Mouse (Mus musculus): ENCODE measurements around the gene Fbxl2. TPM values are rescaled to one million over a fixed set of nuclear protein-coding genes. Genes with fewer than 3 reads are reported as not detected.

Fbxl2 gene
- total RNA-seq, 2 experiments from 2014 or later: 0.93 TPM

DNA sequence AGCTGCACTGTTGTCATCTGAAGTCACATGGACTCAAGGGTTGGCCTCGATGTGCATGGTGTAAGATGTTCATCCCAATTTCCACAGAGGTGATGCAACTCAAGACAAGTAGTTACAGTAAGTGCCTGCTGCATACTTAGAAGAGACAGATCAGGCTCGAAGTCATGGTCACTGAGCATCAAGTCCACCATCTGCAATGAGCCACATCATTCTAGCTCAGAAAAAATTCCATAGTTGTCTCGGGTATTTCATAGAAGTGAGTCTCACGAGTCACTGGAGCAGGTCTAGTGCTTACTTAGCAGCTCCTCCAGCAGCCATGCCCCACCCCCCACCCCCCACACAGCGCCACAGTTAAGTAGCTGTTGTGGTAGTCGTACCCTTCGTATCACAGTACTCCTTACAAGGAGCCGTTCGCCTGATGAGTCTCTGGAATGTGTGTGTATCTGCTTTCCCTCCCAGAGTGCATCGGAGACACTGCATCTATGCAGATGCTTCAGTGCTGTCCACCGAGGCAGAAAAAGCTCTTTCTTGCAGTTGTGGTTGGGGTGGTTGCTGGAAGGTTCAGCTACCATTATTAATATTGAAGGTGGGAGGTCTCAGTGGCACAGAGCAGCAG lies 68.7 kb downstream of the Fbxl2 start:
- no peak for DNase-seq
- intact Hi-C loops (cut with DNase I): no loop called here

DNA sequence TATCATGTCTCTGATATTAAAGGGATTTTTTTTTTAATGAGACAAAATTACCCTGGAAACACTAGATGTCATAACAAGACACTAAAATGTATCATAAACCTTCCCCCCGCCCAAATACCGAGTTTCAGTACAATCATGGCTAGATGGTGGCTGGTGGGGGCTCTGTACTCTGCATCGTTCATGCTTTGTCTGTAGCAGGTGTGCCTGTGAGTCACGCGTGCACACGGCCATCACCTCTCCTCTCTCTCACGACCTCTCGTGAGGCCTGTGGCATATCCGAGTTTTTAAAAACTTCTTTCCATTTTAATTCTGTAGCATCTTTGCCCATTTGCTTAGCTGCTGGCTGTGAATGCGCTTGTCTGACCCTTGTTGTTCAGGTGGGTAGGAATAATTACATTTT lies 69.7 kb downstream of the Fbxl2 start:
- intact Hi-C loops (cut with DNase I): no loop called here
- no peak for DNase-seq

DNA sequence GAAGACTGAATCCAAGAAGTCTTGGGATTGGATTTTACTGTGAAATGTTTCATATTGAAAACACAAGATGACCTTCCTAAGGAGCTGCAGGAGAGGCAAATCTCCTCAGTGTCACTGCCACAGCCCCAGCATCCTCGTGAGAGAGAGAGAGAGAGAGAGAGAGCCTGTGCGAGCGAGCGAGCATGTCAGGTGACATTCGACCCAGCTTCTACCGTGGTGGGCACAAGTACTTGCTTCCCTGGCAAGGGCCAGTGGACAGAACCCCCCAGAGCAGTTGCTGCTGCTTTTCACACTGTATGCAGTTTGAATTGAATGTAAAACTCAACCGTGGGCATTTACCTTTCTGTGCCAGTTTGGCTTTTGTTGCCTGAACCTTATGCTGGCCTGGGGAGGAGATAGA lies 70.5 kb downstream of the Fbxl2 start:
- no peak for DNase-seq
- intact Hi-C loops (cut with DNase I): no loop called here

DNA sequence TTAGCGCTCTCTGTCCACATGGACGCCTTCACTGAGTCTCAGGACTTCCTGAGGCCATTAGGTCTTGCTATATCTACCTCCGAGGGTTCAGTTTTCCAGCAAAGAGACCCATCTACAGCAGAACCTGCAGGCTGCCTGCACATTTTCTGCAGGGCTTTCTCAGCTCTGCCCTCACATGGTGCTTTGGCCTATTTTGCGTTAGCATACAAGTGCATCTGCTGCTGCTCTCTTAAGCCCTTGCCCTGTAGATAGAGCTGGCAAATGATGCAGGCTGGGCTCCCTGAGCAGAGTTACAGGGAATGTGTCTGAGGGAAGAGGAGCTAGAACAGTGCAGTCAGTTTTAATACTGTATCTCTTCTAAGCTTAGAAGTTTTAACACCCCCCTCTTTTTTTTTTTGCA lies 71.0 kb downstream of the Fbxl2 start:
- intact Hi-C loops (cut with DNase I): no loop called here
- DNase-seq: no peak

DNA sequence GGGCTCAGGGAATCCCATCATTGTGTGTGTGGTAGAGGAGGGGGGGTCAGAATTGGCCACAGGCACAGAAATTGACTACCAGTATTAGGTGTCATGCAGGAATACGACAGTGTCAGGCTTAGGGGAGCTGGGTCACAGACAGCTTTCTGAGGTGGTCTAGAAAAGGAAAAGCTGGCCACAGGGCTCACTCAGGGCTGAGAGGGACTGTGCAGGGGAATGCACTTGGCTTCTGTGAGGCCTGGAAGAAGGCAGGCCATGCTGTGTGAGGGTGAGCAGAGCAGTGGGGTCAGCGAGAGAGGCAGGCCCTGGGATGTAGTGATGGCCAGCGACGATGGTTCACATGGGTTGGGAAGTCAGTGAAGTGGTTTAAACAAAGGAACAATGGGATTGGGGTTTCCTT lies 72.1 kb downstream of the Fbxl2 start:
- DNase-seq: no peak
- intact Hi-C loops (cut with DNase I): no loop called here

DNA sequence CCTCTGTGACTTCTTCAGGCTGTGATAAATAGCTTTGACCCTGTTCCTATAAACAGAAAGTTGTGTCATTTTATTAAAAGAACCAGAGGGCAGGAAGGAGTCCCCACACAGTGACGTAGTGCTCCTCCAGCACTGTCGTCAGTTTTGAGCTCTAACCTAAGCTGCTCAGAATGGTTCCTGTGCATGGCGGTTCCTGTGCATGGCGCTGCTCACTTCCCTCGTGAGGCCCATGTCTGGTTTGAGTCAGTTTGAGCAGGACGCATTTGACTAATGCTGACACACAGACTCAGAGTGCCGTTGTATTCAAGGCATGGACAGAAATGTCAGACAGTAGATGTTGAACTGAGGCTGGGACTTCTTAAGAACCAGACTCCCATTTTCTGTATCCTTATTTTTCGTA lies 74.4 kb downstream of the Fbxl2 start:
- intact Hi-C loops (cut with DNase I): no loop called here
- DNase-seq: no peak

DNA sequence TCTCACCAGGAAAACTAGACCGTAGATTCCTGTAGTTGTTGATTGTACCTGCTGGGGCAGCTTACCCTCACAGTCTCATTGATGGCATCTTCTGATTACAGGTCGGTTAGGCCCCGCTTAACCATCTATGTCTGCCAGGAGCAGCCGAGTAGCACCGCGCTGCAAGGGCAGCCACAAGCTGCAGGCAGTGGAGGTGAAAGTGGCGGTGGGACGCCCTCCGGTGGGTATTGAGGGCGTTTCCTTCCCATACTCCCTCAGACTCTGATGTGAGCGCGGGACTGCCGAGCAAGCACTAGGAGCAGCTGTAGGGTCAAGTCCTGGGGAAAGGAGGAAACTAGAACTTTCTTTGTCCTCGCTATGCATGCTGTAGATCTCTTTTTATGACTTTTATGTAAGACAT lies 76.0 kb downstream of the Fbxl2 start:
- intact Hi-C loops (cut with DNase I): no loop called here
- no peak for DNase-seq

DNA sequence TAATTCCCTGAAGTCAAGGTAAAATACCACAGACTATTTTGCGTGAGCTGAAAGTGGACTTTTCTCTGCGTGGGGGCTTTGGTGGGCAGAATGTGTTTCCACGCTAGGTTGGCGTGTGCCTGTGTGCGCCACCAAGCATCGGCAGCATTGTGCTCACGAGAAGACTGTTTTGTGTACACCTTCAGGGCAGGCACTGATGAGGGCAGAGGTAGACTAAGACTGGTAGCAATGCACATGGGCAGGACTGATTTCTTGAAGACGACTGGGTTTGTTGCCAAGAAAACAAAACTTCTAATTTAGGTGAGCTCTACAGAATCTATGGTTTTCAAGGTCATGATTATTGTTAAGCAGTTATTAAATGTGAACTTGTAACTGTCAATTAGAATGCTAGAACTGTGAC lies 76.6 kb downstream of the Fbxl2 start:
- no peak for DNase-seq
- intact Hi-C loops (cut with DNase I): no loop called here

DNA sequence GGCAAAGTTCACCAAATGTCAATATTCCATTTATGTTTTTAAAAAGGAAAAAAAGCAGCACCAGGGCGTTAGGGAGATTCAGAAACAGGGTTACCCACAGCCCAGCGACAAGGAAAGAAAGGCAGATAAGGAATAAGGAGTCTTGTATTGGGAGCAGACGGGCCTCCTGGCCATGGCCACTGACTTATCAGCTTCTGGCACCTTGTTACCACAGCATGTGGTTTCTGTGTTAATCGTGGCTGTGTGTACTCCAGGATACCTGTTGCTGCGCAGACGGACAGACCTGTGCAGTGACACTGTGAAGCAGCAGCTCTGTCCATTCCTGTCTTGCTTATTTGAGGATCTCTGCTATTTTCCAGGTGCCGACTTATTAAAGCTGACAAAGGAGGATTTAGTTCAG lies 77.0 kb downstream of the Fbxl2 start:
- no peak for DNase-seq
- intact Hi-C loops (cut with DNase I): no loop called here

DNA sequence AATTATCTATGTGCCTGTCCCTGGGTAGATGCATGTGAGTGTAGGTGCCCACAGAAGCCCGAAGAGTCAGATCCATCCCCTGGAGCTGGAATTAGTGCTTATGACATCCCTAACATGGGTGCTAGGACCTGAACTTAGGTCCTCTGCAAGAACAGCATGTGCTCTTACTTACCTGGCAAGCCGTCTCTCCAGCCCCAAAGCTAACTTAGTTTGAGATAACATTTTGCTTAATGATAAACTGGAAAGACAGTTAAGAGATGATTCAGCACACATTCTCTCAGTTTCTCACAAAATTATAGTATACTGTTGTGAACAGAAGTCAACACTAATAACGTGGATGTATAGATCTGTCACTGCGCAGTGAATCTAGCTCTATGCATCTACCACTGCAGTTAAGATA lies 79.2 kb downstream of the Fbxl2 start:
- DNase-seq: no peak
- intact Hi-C loops (cut with DNase I): no loop called here

DNA sequence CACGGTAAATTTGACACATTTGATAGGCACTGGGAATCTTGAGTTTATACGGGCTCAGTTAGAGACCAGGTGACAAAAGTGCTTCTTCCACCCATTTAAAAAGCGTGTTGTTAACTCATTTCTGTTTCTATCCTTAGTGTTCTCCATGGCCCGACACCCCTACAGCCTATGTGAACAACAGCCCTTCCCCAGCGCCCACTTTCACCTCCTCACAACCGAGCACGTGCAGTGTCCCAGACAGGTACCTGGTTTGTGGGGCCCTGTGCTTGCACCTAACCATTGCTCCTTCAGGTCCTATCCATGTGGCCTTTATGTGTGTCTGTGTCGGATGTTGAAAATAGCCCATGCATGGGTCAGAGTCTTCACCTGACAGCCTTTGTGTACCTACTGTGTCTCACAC lies 81.6 kb downstream of the Fbxl2 start:
- intact Hi-C loops (cut with DNase I): no loop called here
- no peak for DNase-seq

DNA sequence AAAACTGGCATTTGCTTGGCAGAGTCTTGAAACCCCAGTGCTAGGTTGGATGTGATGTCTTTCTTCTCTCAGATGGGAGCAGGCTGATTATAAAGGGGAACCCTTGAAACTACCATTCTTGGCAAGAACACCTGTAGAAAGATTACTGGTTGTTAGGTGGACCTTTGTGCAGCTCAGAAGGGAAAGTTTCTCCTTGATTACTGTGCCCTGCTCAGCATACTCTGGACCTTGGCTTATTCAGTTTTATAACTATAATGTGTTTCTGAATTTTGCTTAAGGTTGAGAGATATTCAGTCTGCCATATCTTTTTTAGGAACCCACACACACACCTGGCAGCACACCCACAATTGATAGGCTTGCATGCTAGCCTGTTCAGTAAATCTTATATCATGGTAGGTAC lies 82.3 kb downstream of the Fbxl2 start:
- DNase-seq: no peak
- intact Hi-C loops (cut with DNase I): no loop called here

DNA sequence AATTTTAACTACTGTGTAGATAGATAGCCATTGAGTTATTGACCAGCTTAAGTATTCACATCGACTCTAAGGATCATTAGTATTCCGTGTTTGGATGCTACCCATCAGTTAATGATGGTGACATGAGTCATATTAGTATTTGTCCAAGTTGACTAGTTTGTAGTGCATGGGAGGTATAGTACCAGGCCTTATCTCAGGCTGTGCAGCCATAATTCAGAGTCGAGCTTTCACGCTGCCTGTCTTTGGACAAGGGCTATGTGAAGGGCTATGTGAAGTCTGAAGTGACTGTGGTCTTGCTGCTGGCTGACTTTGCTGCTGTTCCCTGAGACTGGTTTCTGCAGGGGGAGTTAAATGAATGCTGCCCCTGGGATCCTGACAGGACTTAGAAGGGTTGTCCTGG lies 88.2 kb downstream of the Fbxl2 start:
- intact Hi-C loops (cut with DNase I): no loop called here
- no peak for DNase-seq

DNA sequence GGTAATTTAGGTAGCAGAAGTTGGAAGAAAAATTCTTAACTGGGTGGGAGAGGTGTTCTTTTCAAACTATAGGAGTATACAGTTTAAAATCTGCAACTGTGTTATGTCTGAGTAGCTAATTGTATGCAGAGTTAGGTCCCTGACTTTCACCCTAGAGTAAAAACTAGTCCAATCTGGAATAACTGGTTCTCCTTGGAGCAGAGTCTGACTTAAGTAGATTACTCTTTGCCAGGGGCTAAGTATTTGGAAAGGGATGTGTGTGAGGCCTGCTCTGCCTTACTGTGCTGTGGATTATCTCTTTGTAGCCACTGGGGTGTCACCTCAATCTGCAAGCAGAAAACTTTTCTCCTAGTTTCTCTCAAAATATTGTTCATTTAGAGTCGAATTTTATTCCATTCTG lies 98.8 kb downstream of the Fbxl2 start:
- intact Hi-C loops (cut with DNase I): no loop called here
- DNase-seq: no peak

DNA sequence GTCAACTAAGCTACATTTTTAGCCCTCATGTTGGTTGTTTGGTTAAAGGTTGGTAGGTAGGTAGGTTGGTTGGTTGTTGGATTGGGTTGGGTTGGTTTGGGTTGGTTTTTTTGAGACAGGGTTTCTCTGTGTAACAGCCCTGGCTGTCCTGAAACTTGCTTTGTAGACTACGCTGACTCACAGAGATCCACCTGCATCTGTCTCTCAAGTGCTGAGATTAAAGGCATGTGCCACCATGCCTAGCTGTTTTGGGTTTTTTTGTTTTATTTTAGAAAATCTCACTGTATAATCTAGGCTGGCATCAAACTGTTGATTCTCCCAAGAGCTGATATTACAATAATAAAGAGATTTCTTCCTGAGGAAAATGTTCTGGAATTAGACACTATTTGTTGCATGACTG lies 102.6 kb downstream of the Fbxl2 start:
- intact Hi-C loops (cut with DNase I): no loop called here
- no peak for DNase-seq

DNA sequence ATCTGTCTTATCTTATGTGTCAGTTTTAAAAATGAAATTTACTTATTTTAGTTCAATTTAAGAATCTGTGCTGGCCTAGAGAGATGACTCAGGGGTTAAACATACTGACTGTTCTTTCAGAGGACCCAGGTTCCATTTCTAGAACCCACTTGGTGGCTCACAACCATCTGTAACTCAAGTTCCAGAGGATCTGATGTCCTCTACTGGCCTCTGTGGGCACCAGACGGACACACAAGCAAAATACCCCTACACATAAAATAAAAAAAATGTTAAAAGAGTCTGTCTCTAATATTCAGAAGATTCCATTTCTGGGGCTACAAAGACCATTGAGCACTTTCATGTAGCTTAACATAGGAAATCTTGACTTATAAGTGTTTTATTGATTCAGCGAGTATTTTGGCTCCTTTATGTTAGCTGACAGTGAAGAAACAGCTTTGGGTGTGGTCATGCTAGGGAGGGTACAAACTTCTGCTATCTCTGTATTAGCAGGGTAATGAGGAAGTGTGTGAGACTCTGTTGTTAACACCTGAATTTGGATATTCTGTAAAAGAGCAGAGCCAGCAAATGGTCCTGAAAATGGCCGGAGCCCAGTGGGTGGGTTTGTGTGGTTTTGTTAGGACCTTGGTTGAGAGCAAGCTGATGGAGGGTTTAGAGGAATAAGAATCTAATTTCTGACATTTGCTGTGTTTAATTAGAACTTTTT lies 104.7 kb downstream of the Fbxl2 start:
- intact Hi-C loops (cut with DNase I): no loop called here

DNA sequence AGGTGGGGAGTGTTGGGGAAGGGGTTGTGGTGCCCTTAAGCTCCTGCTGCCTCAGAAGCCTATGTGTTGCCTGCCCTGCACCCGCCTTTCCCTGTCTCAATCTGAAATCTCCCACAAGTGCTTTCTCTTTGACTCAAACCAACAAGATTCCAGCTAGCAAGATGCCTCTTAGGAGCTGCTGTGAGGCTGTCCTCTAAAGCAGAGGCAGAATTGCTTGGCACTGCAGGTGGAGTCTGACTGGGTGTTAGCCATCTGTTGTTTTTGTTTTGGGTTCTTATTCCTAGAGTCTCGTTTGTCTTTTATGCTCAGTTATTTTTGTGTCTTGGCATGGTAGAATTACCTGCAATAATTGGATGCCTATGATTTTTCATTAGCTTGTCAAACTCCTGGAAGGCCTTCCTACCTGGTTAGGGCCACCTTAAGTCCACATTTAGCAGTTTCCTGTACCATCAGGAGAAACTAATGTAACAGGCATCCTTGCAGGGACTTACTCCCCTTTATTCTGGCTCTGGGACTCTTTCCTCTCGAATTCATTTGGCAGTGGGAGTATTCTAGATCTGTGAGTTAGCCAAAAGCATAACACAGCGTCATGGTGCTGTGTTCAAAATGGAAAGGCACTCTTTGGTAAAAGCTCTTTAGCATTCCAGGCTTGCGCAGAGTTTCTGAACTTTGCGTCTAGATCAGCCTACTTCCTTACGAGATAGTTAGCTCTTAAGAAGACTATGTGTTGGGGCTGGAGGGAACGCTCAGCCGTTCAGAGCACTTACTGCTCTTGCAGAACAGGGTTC lies 106.7 kb downstream of the Fbxl2 start:
- intact Hi-C loops (cut with DNase I): no loop called here
- no peak for DNase-seq

More for the DNA sequence above, 104.7 kb downstream of the Fbxl2 start:
- DNase-seq: no peak

DNA sequence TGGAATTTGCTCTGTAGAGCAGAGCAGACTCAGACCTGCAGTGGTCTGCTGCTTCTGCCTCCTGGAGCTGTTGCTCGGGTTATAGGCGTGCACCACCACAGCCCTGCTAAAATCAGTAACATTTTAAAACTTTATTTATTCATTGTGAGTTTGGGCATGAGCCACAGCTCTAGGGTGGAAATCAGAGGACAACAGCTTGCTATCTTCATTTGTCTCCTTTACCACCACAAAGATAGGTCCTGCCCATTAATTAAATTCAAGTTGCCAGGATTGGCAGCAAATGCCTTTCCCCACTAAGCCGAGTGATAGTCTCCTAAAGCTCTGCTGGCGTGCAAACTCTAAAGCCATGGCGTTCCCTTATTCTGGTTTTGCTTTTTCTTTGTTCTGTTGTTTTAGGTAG lies 110.4 kb downstream of the Fbxl2 start:
- intact Hi-C loops (cut with DNase I): no loop called here
- DNase-seq: no peak

DNA sequence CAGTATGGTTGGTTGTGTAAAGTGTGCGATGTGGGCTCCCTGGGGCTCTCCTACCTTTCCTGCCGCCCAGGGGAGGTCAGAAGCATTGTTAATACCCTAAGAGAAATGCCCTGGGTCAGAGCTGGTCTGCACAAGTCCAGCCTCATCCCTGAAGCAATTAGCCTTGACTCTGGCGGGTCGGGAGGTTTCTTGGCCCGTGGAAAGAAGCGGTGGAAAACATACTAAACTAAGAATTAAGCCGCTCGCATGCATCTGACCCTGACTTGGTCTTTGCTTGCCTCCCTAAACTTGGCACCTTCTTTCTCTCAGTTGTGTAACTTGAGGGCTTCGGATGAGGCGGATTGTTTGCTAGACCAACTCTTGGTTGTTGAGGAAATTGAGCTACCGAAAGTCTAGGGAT lies 113.5 kb downstream of the Fbxl2 start:
- intact Hi-C loops (cut with DNase I): loop anchor here (5.0 kb wide), 1 partner anchor 190 kb away; the partner anchor contains the start of gene Clasp2
- peak; percentile 4 to 11 for DNase-seq

DNA sequence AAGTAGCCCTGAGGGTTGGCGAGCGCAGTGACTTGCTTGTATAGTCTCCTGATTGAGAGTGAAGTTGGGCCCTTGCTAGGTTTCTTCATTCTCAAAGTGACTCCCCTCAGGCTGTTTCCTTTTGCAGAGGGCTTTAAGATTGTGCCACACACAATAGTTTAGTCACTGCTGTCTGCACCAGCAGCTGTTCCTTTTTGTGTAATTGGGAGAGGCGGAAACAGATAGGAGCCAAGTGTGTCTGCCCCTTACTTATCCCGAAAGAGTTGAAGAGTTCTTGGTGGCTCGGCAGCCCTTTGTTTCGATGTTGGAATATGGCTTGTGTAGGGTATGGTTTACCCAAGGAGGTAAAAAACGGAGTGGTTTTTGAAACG lies 113.9 kb downstream of the Fbxl2 start:
- intact Hi-C loops (cut with DNase I): loop anchor here (5.0 kb wide), 1 partner anchor 190 kb away; the partner anchor contains the start of gene Clasp2
- DNase-seq: peak; percentile 7 to 25

DNA sequence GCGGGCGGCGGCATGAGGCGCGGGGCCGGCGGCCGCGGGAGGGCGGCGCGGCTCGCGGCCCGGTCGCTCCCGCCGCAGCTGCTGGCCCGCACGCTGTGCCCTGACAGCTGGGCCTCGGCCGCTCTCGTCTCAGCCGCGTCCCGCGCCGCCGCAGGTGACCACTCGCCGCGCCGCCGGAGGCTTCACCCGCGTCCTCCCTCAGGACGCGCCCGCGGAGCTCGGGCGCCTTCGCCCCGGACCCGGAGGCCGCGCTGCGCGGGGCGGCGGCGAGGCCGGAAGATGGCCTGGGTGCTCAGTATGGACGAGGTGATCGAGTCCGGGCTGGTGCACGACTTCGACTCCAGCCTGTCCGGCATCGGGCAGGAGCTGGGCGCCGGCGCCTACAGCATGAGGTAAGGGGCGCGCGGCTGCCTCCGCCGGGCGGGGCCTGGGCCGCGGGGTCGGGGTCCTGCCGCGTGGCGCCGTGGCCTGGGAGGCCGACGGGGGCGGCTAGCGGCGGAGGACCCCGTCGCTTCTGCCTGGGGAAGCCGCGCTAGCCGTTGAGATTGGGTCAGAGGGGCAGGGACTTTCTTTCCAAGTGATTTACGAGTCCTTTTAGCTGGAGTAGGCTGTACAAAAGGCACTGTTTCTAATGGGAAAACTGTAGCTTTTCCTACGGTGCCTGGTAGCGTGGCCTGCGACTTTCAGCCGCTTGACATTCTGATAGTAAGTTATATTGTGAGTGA lies 114.5 kb downstream of the Fbxl2 start:
- DNase-seq: peak; percentile 36 to 47
- intact Hi-C loops (cut with DNase I): loop anchor here (5.0 kb wide), 1 partner anchor 189 kb away; the partner anchor contains the start of gene Clasp2
